Mouse (Mus musculus) stomach, postnatal 0 days (tissue): ENCODE data around the gene Pakap.

Source experiments
- CTCF ChIP-seq: IDR thresholded peaks from 2 replicates; pipeline ENCODE4 v1.5.1; 2016; ENCODE audit warnings: antibody characterized with exemption, low read depth, mild to moderate bottlenecking, moderate library complexity
- EP300 ChIP-seq: optimal IDR thresholded peaks from 2 replicates; pipeline ENCODE3; 2016; ENCODE audit warnings: antibody characterized with exemption

GRCm38 (mm10) chr4:57579683-57580082 lies 11.7 kb downstream of the Pakap start:
- TF ChIP-seq CTCF (no peak), EP300 (no peak)
